Mouse (Mus musculus): Measurements from ENCODE around the gene Gm28048.

DNA sequence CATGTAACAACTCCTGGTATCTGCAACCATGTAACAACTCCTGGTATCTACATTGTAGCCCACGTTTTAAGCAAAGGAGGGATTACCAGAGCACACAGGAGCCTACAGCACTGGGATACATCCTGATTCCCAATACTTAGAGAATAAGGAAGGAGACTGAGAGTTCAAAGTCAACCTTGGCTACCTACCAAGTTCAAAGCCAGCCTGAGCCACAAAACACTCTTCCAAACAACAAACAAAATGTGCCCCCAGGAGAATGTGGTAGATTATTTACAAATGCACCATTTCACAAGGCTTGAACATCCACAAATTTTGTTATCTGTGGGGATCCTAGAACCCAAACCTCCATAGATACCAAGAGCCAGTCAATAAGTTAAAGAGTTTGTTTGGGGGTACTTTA is 143.5 kb downstream of the Gm28048 start:
- TF ChIP-seq CTCF (IDR thresholded peaks at IDR 0.05; ENCODE audit: low read depth, low read length) (no peak), POLR2A (IDR thresholded peaks at IDR 0.05; ENCODE audit: borderline replicate concordance, low read depth, low read length) (no peak)
